In genomic region chr12:8447612-8448011, GRCm38 (mm10) we compare ENCODE assay signal across 25 mouse cellular contexts. TPM values are rescaled to one million over a fixed set of nuclear protein-coding genes. Genes with fewer than 3 reads are reported as not detected.
DNase-seq lines count a peak whose midpoint lies in the region; ATAC-seq and TF ChIP-seq lines count a peak whose summit lies in the region.
"Had no signal": no experiment of that assay in that cellular context is flagged by ENCODE, and none has a peak within 500 bp of the region (broad histone marks: within the 10 kb centered on the region; RNA-seq: fewer than 3 reads in every experiment).

No protein-coding gene starts in this region.

- no peak for TF ChIP-seq CTCF in lung, embryonic 14.5 days (IDR thresholded peaks at IDR 0.05; ENCODE audit: low read depth)
- no peak for TF ChIP-seq CTCF in lung, adult 2 months (IDR thresholded peaks at IDR 0.05; ENCODE audit: insufficient read depth, low read length)
- no peak for TF ChIP-seq CTCF in CH12.LX (conservative IDR thresholded peaks at IDR 0.05 in 1 of 2, IDR thresholded peaks at IDR 0.05 in 1 of 2; ENCODE audit: low read depth in 2 of 2, low read length in 2 of 2)

- DNase-seq in heart, postnatal 10 days: peak; percentile 65 to 69
- no peak for DNase-seq in heart, embryonic 10.5 days (ENCODE audit: low spot score)
- DNase-seq in lung, embryonic 14.5 days: peak; percentile 47
- no peak for DNase-seq in lung, adult 2 months
- peak; percentile 20 for DNase-seq in CH12.LX (ENCODE audit: extremely low read depth)
- no peak for DNase-seq in embryonic facial prominence, embryonic 10.5 days (ENCODE audit: low spot score)
- no peak for DNase-seq in urinary bladder, postnatal 14 days (ENCODE audit: low spot score)
- DNase-seq: adrenal gland, adult 8-10 months; cerebellum, adult 11-12 months; cerebellum, postnatal 14 days; forebrain, postnatal 0 days; layer of hippocampus, postnatal 36 days; thymus, adult 18-20 months; thymus, postnatal 36 days had no signal

- no peaks in the 10 kb centered on the region for H3K36me3 ChIP-seq in heart, embryonic 10.5 days
- H3K36me3 ChIP-seq in lung, embryonic 14.5 days (ENCODE audit: insufficient read depth): no peaks in the 10 kb centered on the region
- H3K36me3 ChIP-seq in CH12.LX (replicated peaks in 1 of 2; ENCODE audit: control insufficient read depth in 1 of 2, insufficient read depth in 1 of 2, low read length in 1 of 2): no peaks in the 10 kb centered on the region
- no peaks in the 10 kb centered on the region for H3K36me3 ChIP-seq in embryonic facial prominence, embryonic 10.5 days (replicated peaks)
- H3K36me3 ChIP-seq: embryonic facial prominence, embryonic 12.5 days; heart, embryonic 13.5 days; hindbrain, embryonic 10.5 days; limb, embryonic 13.5 days; liver, embryonic 12.5 days; lung, embryonic 15.5 days; neural tube, embryonic 15.5 days had no signal

- H3K4me1 ChIP-seq in heart, embryonic 10.5 days: peaks cover 31% of the 10 kb centered on the region
- 0 out of 2 replicates have a peak, but pooled peaks cover 10% of the 10 kb centered on the region for H3K4me1 ChIP-seq in lung, embryonic 14.5 days (ENCODE audit: insufficient read depth)
- peaks cover 10% of the 10 kb centered on the region for H3K4me1 ChIP-seq in lung, adult 2 months (ENCODE audit: control insufficient read depth, insufficient read depth, low read length)
- peaks cover 21 to 43% of the 10 kb centered on the region in 2 experiments for H3K4me1 ChIP-seq in CH12.LX (ENCODE audit: control insufficient read depth in 1 of 2, insufficient read depth in 2 of 2)
- peaks cover 48% of the 10 kb centered on the region for H3K4me1 ChIP-seq in embryonic facial prominence, embryonic 10.5 days
- H3K4me1 ChIP-seq: liver, embryonic 12.5 days had no signal

- TF ChIP-seq EP300 in CH12.LX (IDR thresholded peaks at IDR 0.05; ENCODE audit: low read length): peak; percentile 80

- H3K27ac ChIP-seq in heart, embryonic 10.5 days: no peak overlapping the region
- no peak overlapping the region for H3K27ac ChIP-seq in lung, embryonic 14.5 days (ENCODE audit: low read depth)
- no peak overlapping the region for H3K27ac ChIP-seq in CH12.LX (ENCODE audit: insufficient read depth, low read depth)
- H3K27ac ChIP-seq in embryonic facial prominence, embryonic 10.5 days (replicated peaks): peak overlapping the region; percentile 14; the same call in 1 of the 2 replicates
- H3K27ac ChIP-seq: embryonic facial prominence, embryonic 12.5 days; heart, embryonic 13.5 days; hindbrain, embryonic 10.5 days; limb, embryonic 13.5 days; liver, embryonic 12.5 days; lung, embryonic 15.5 days; neural tube, embryonic 15.5 days had no signal

- TF ChIP-seq RAD21 in CH12.LX (IDR thresholded peaks at IDR 0.05; ENCODE audit: low read depth, low read length): peak; percentile 2

- dilution Hi-C loops in CH12.LX (cut with MboI; ENCODE audit: extremely low pct_ligation_motif_present, extremely low pct_unique_long_range_greater_than_20kb, low sequenced_read_pairs): no loop called here

- no peak for TF ChIP-seq POLR2A in lung, adult 2 months (IDR thresholded peaks at IDR 0.05; ENCODE audit: borderline replicate concordance, extremely low read depth, low read depth, low read length)
- no peak for TF ChIP-seq POLR2A in CH12.LX (IDR thresholded peaks at IDR 0.05; ENCODE audit: low read depth, low read length)

- no peak for ATAC-seq in lung, embryonic 14.5 days (ENCODE audit: insufficient read depth)
- ATAC-seq: activated CD4-positive, CD25-positive, alpha-beta regulatory T cell, adult 4 months; forebrain, postnatal 0 days; hindbrain, embryonic 16.5 days; intestine, embryonic 16.5 days; liver, embryonic 12.5 days had no signal

- H3K4me2 ChIP-seq in lung, embryonic 14.5 days: no peak overlapping the region
- H3K4me2 ChIP-seq in CH12.LX (ENCODE audit: insufficient read depth, low read depth, poor library complexity, severe bottlenecking): peak overlapping the region; percentile 48
- H3K4me2 ChIP-seq: embryonic facial prominence, embryonic 12.5 days; heart, embryonic 13.5 days; limb, embryonic 13.5 days; liver, embryonic 12.5 days; lung, embryonic 15.5 days; neural tube, embryonic 15.5 days had no signal

- WGBS in heart, embryonic 10.5 days: 76% methylated on average over 9 of the region's 9 CpGs
- WGBS in lung, embryonic 14.5 days: 62% methylated on average over 9 of the region's 9 CpGs
- 76% methylated on average over 9 of the region's 9 CpGs for WGBS in lung, adult 2 months
- 86% methylated on average over 9 of the region's 9 CpGs for WGBS in embryonic facial prominence, embryonic 10.5 days

- intact Hi-C loops in heart, postnatal 10 days (cut with DNase I): no loop called here

- H3K9me3 ChIP-seq in heart, embryonic 10.5 days: no peaks in the 10 kb centered on the region
- H3K9me3 ChIP-seq in lung, embryonic 14.5 days (ENCODE audit: low read depth, low read length): no peaks in the 10 kb centered on the region
- no peaks in the 10 kb centered on the region for H3K9me3 ChIP-seq in CH12.LX (replicated peaks; ENCODE audit: low read length)
- H3K9me3 ChIP-seq in embryonic facial prominence, embryonic 10.5 days: no peaks in the 10 kb centered on the region
- H3K9me3 ChIP-seq: embryonic facial prominence, embryonic 12.5 days; heart, embryonic 13.5 days; hindbrain, embryonic 10.5 days; limb, embryonic 13.5 days; liver, embryonic 12.5 days; lung, embryonic 15.5 days; megakaryocyte, embryonic 14.5 days; neural tube, embryonic 15.5 days had no signal

- no peaks in the 10 kb centered on the region for H3K79me2 ChIP-seq in CH12.LX (replicated peaks; ENCODE audit: control insufficient read depth, extremely low read depth, insufficient read depth, poor library complexity, severe bottlenecking)

- H3K9ac ChIP-seq in lung, embryonic 14.5 days: no peak overlapping the region; the same call in 1 of the 2 replicates
- no peak overlapping the region for H3K9ac ChIP-seq in CH12.LX (ENCODE audit: insufficient read depth, low read depth)
- H3K9ac ChIP-seq: embryonic facial prominence, embryonic 12.5 days; forebrain, postnatal 0 days; heart, embryonic 13.5 days; limb, embryonic 13.5 days; liver, embryonic 12.5 days; lung, embryonic 15.5 days; neural tube, embryonic 15.5 days had no signal

- H3K4me3 ChIP-seq in heart, embryonic 10.5 days: no peak overlapping the region
- H3K4me3 ChIP-seq in lung, embryonic 14.5 days (ENCODE audit: low read depth, low read length): no peak overlapping the region
- H3K4me3 ChIP-seq in lung, adult 2 months (replicated peaks; ENCODE audit: extremely low read depth, low read depth, low read length): no peak overlapping the region
- H3K4me3 ChIP-seq in CH12.LX (replicated peaks in 1 of 3; ENCODE audit: low read depth in 2 of 3, low read length in 2 of 3, poor library complexity in 1 of 3): no peak overlapping the region
- no peak overlapping the region for H3K4me3 ChIP-seq in embryonic facial prominence, embryonic 10.5 days
- H3K4me3 ChIP-seq: embryonic facial prominence, embryonic 12.5 days; heart, embryonic 13.5 days; hindbrain, embryonic 10.5 days; limb, embryonic 13.5 days; liver, embryonic 12.5 days; lung, embryonic 15.5 days; megakaryocyte, embryonic 14.5 days; neural tube, embryonic 15.5 days had no signal

- in situ Hi-C loops in CH12.LX (cut with MboI; ENCODE audit: low pct_ligation_motif_present, low pct_unique_long_range_greater_than_20kb, low sequenced_read_pairs): no loop called here

- H3K27me3 ChIP-seq in heart, embryonic 10.5 days (ENCODE audit: insufficient read depth, poor library complexity, severe bottlenecking): peaks cover 3% of the 10 kb centered on the region; the same call in 1 of the 2 replicates
- H3K27me3 ChIP-seq in lung, embryonic 14.5 days (ENCODE audit: insufficient read depth, low read length): no peaks in the 10 kb centered on the region
- no peaks in the 10 kb centered on the region for H3K27me3 ChIP-seq in CH12.LX (replicated peaks)
- peaks cover 28% of the 10 kb centered on the region; the same call in 1 of the 2 replicates for H3K27me3 ChIP-seq in embryonic facial prominence, embryonic 10.5 days (replicated peaks; ENCODE audit: low read depth, poor library complexity, severe bottlenecking)
- H3K27me3 ChIP-seq: embryonic facial prominence, embryonic 12.5 days; limb, embryonic 13.5 days; liver, embryonic 12.5 days; lung, embryonic 15.5 days; neural tube, embryonic 15.5 days had no signal

TF ChIP-seq in CH12.LX, 34 proteins besides CTCF, POLR2A, EP300 and RAD21 (continues in another document):
- TF ChIP-seq ELF1 (IDR thresholded peaks at IDR 0.05; ENCODE audit: low read depth, low read length) (no peak), SMC3 (IDR thresholded peaks at IDR 0.05; ENCODE audit: low read depth, low read length) (peak; percentile 4; the same call in 1 of the 2 replicates), CHD1 (IDR thresholded peaks at IDR 0.05; ENCODE audit: low read depth, low read length) (no peak), MXI1 (IDR thresholded peaks at IDR 0.05; ENCODE audit: low read depth, low read length) (peak; percentile 60), HCFC1 (IDR thresholded peaks at IDR 0.05; ENCODE audit: low read depth, low read length) (no peak), ZC3H11A (IDR thresholded peaks at IDR 0.05; ENCODE audit: low read depth, low read length) (no peak), ZKSCAN1 (IDR thresholded peaks at IDR 0.05; ENCODE audit: borderline replicate concordance, low read depth, low read length) (no peak), GABPA (IDR thresholded peaks at IDR 0.05; ENCODE audit: insufficient replicate concordance, low read depth, low read length) (no peak), NELFE (IDR thresholded peaks at IDR 0.05; ENCODE audit: low read depth, low read length) (no peak), MEF2A (IDR thresholded peaks at IDR 0.05; ENCODE audit: borderline replicate concordance, low read depth, low read length) (peak; percentile 34; the same call in 1 of the 2 replicates), CHD2 (IDR thresholded peaks at IDR 0.05; ENCODE audit: low read length) (no peak), E2F4 (IDR thresholded peaks at IDR 0.05; ENCODE audit: insufficient replicate concordance, low read depth, low read length) (no peak), MAZ (IDR thresholded peaks at IDR 0.05; ENCODE audit: low read depth, low read length) (no peak), JUND (conservative IDR thresholded peaks at IDR 0.05; ENCODE audit: low read depth, low read length) (no peak), TCF12 (IDR thresholded peaks at IDR 0.05; ENCODE audit: low read depth, low read length) (peak; percentile 61)

RNA-seq across cellular contexts. Expression of gene Rhob, which starts 52.2 kb away (rescaled TPM):
- 100 to 1,000 TPM; 167 to 177 TPM for total RNA-seq in heart, postnatal 10 days (2021)
- polyA plus RNA-seq in heart, embryonic 10.5 days (2016; fragmentation: Nextera tagmentation; extraction: Ambion mirVana): 33.7 and 42.1 TPM in 2 replicates
- 62.4 and 66.5 TPM in 2 replicates for polyA plus RNA-seq in lung, embryonic 14.5 days (2014; fragmentation: Nextera tagmentation; extraction: Ambion mirVana)
- polyA plus RNA-seq in lung, adult 2 months (2012; rRNA removed): 324 and 526 TPM in 2 replicates
- total RNA-seq in CH12.LX (2012; rRNA removed) (47.5 and 52.9 TPM in 2 replicates), CH12.LX (2014; rRNA removed) (41.8 and 42.1 TPM in 2 replicates)
- 48.6 and 54.1 TPM in 2 replicates for polyA plus RNA-seq in CH12.LX (2012; ENCODE audit: insufficient read length, low read depth)
- polyA plus RNA-seq in embryonic facial prominence, embryonic 10.5 days (2016; fragmentation: Nextera tagmentation; extraction: Ambion mirVana): 24.8 and 26.4 TPM in 2 replicates

Comparison
In these comparisons a context has a peak if more than half of its experiments do, and no peak if none do; other contexts are left out.
1. DNase-seq: peak in heart, postnatal 10 days (2 of 2), lung, embryonic 14.5 days (single experiment) and CH12.LX (single experiment); none in heart, embryonic 10.5 days (single experiment), lung, adult 2 months (single experiment), embryonic facial prominence, embryonic 10.5 days (single experiment) and urinary bladder, postnatal 14 days (single experiment).